Mouse (Mus musculus) testis, adult 2 months (tissue): ENCODE results near the gene Capzb. TPM values are rescaled to one million over a fixed set of nuclear protein-coding genes. Genes with fewer than 3 reads are reported as not detected.

ENCODE experiments used
- H3K27ac ChIP-seq: fragments of 200-500 bp; 2 replicates; pipeline ENCODE4 v1.5.1; 2012; ENCODE audit warnings: low read depth, low read length; ENCODE audit not compliant: control insufficient read depth, insufficient read depth
- H3K27me3 ChIP-seq: fragments of 200-500 bp; 2 replicates; pipeline ENCODE4 v1.6.1; 2012; ENCODE audit warnings: mild to moderate bottlenecking, low read length, moderate library complexity; ENCODE audit not compliant: control insufficient read depth, insufficient read depth
- H3K36me3 ChIP-seq: fragments of 200-500 bp; 2 replicates; pipeline ENCODE4 v1.6.1; 2012; ENCODE audit warnings: mild to moderate bottlenecking, low read length; ENCODE audit not compliant: control insufficient read depth, insufficient read depth
- H3K4me1 ChIP-seq: fragments of 200-500 bp; 2 replicates; pipeline ENCODE4 v1.6.1; 2012; ENCODE audit warnings: low read length; ENCODE audit not compliant: control insufficient read depth, insufficient read depth
- H3K4me3 ChIP-seq: fragments of 200-500 bp; 2 replicates; pipeline ENCODE4 v1.5.1; 2012; ENCODE audit warnings: low read depth, mild to moderate bottlenecking, low read length, moderate library complexity, mixed read lengths; ENCODE audit not compliant: control insufficient read depth
- CTCF ChIP-seq: fragments of 200-500 bp; IDR thresholded peaks from 2 replicates; pipeline ENCODE4 v1.5.1; 2012; ENCODE audit warnings: low read depth, mild to moderate bottlenecking, inconsistent platforms, low read length, moderate library complexity; ENCODE audit not compliant: control insufficient read depth, insufficient read depth, insufficient replicate concordance
- POLR2A ChIP-seq: fragments of 200-500 bp; IDR thresholded peaks from 2 replicates; pipeline ENCODE4 v1.6.1; 2012; ENCODE audit warnings: low read depth, mild to moderate bottlenecking, inconsistent platforms, low read length, moderate library complexity; ENCODE audit not compliant: control insufficient read depth
- polyA plus RNA-seq: library from polyadenylated mRNA; depleted of rRNA; stranded (reverse); fragments of >200 nt; gene quantifications from 2 replicates; pipeline ENCODE4 v1.2.3, GENCODE M21; 2012

Gene Capzb
- polyA plus RNA-seq, 1 experiment, result 286 TPM

- no peak for TF ChIP-seq CTCF
- TF ChIP-seq POLR2A, result no peak
- peaks cover 3% of the 10 kb centered on the region for H3K4me1 ChIP-seq
- H3K27ac ChIP-seq, result no peak overlapping the region
- no peaks in the 10 kb centered on the region; the same call in 1 of the 2 replicates for H3K36me3 ChIP-seq
- no peak overlapping the region for H3K4me3 ChIP-seq
- no peaks in the 10 kb centered on the region for H3K27me3 ChIP-seq
Measured at GRCm38 (mm10) chr4:139256146-139256545, 63.4 kb downstream of the Capzb start.

- Histone ChIP-seq H3K4me3 (no peak overlapping the region), H3K36me3 (no peaks in the 10 kb centered on the region; the same call in 1 of the 2 replicates), H3K27ac (no peak overlapping the region), H3K4me1 (no peaks in the 10 kb centered on the region; the same call in 1 of the 2 replicates), H3K27me3 (no peaks in the 10 kb centered on the region)
- TF ChIP-seq CTCF (no peak), POLR2A (no peak)
Measured at GRCm38 (mm10) chr4:139256708-139257107, 64.0 kb downstream of the Capzb start.

DNA sequence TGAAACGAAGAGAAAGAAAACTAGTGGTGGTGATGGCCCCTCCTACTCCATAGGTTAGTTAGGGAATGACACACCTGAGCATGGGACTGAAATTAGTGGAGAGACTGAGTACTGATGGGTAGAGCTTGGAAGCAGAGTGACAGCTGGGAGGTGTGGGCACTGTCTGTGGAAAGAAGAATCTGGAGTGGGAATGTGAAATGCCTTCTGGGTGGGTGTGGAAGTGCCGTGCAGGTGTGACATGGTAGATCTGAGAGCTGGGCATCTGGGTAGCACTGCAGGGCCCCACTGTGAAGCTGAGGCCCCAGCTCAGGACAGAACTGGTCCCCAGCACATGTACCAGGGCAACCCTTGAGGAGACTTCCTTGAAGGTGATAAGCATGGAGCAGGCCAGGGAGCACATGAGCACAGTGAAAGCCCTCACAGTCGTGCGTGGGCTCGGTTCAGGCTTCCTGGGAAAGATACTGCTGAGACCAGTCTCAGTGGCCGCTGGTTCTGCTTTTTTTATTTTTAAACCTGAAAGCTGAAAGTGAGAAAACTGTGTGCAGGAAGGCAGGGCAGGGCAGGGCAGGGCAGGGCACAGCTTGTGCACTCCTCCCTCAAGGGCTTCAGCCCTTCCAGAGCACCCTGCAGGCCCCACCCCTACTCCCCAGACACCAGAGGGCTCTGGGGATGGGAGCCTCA lies 66.1 kb downstream of the Capzb start:
- H3K4me1 ChIP-seq, result no peaks in the 10 kb centered on the region
- H3K36me3 ChIP-seq, result no peaks in the 10 kb centered on the region; the same call in 1 of the 2 replicates
- no peaks in the 10 kb centered on the region for H3K27me3 ChIP-seq
- no peak for TF ChIP-seq POLR2A
- H3K4me3 ChIP-seq, result no peak overlapping the region
- H3K27ac ChIP-seq, result no peak overlapping the region

GRCm38 (mm10) chr4:139259302-139259871 lies 66.7 kb downstream of the Capzb start:
- H3K27ac ChIP-seq, result no peak overlapping the region
- no peaks in the 10 kb centered on the region for H3K27me3 ChIP-seq
- no peak overlapping the region for H3K4me3 ChIP-seq
- no peaks in the 10 kb centered on the region for H3K4me1 ChIP-seq
- TF ChIP-seq CTCF, result no peak
- no peaks in the 10 kb centered on the region; the same call in 1 of the 2 replicates for H3K36me3 ChIP-seq

DNA sequence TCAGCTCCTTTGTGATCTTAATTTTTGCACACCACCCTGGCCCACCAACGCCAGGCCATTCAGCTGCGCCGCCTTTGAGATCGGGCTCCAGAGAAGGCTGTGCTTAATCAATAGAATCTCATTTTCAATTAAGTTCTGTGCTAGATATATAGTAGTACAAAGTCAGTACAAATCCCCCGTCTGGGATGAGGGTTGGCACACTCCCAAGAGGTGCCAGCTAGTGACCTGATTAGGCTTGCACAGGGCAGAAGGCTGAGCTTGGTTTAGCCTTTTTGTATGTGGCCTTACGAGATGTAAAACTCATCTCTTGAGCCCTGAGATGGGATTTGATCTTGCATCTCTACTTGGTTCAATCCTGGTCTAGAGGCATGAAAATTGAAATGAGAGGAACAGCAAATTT lies 70.3 kb downstream of the Capzb start:
- Histone ChIP-seq H3K4me3 (no peak overlapping the region), H3K27me3 (no peaks in the 10 kb centered on the region), H3K36me3 (no peaks in the 10 kb centered on the region), H3K4me1 (no peaks in the 10 kb centered on the region), H3K27ac (no peak overlapping the region)
- TF ChIP-seq POLR2A, result no peak
- TF ChIP-seq CTCF, result no peak

GRCm38 (mm10) chr4:139265783-139266499 lies 73.2 kb downstream of the Capzb start:
- Histone ChIP-seq H3K36me3 (no peaks in the 10 kb centered on the region), H3K27ac (no peak overlapping the region), H3K27me3 (no peaks in the 10 kb centered on the region), H3K4me1 (no peaks in the 10 kb centered on the region), H3K4me3 (no peak overlapping the region)
- TF ChIP-seq POLR2A (no peak), CTCF (no peak)

- H3K27me3 ChIP-seq, result no peaks in the 10 kb centered on the region
- H3K4me3 ChIP-seq, result no peak overlapping the region
- TF ChIP-seq POLR2A, result no peak
- no peak for TF ChIP-seq CTCF
- H3K27ac ChIP-seq, result no peak overlapping the region
- H3K36me3 ChIP-seq, result no peaks in the 10 kb centered on the region
- no peaks in the 10 kb centered on the region for H3K4me1 ChIP-seq
Measured at GRCm38 (mm10) chr4:139266500-139266865, 73.8 kb downstream of the Capzb start.
